Mouse (Mus musculus): ENCODE results near the gene H2afy.
"Not testable (repeated sequence)": the region's sequence is repeated elsewhere in the genome, so short reads cannot be mapped to it uniquely, and the experiment has no call there.

H2afy gene

DNA sequence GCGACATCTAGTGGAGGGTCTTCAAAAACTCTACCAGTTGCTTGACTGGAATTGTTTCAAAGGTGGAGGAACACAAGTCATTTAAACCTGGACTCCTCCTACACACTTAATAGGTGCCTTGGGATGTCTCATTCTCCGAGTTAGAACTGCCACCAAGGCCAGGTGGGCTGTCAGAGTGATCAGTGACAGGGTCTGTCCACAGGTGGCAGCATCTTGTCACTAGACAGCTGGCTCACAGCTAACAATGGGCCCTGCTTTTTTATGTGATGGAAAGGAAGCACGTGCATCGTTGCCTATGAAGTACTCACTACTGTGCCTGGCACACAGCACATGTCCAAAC, 63.9 kb downstream of the H2afy start:
- no peak for DNase-seq (ENCODE audit: extremely low read depth, low read depth)

DNA sequence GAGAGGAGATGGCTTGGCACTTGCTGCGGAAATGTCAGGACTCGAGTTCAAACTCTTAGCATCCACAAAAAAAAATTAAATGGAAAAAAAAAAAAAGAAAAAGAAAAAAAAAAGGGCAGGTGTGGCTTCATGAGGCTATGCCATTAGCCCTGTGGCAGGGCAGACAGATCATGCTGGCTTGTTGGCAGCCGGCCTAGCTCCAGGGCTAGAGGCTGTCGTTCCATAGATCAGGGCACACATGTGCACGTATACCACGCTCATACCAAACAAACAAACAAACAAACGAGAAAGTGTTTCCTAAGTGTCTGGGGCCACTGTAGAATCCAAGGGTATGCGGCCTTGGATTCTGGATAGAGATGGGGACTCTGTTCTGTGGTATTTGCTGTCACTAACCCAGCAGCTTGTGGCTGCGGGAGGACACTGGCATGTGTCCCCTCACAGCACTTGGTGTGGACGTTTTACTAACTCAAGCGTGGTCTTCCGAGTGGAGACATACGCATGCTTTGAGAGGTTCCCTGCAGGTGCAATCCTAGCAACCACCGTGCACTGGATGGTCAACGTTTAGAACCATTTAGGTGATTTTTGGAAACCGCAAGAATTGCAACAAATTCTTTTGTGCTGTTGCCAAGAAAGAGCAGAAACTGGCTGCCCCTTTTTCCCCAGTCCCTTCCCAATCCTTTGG, 64.4 kb downstream of the H2afy start:
- no peak for DNase-seq (ENCODE audit: extremely low read depth, low read depth)

DNA sequence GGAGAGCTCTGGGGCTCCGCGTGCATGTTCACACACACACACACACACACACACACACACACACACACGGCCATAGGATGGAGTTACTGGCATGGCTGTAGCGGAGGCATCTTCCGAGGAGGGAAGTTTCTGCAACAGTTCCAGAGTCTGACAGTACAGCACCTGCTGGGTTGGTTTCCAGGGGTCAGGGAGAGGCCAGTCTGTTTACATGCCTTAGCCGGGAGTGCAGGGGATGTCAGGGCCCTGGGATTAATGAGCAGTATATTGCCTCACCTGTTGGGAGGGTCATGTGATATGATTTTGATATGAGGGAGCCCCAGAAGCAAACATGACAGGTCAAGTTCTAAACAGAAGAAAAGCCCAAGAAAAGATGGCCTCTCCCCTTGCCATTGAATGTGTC, 66.5 kb downstream of the H2afy start:
- no peak for DNase-seq (ENCODE audit: extremely low read depth, low read depth)

GRCm38 (mm10) chr13:56068517-56068916, 67.6 kb downstream of the H2afy start:
- DNase-seq (ENCODE audit: extremely low read depth, low read depth), result no peak

DNA sequence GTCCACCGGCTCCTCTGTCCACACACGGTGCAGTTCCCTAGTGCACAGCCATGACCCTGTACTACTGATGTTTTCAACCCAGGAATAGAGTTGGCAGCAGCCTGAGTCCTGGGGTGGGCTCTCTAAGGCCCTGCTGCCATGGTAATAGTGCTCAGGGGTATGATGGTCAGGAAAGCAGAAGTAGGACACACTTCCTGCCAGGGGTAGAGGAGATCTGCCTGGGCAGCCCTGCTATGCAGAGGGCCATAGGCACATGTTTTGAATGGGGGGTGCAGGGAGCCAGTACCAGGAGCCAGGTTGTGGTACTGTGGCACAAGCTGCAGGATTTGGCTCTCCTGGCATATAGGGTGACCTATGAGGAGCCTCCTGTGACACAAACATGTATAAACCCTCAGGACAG, 69.3 kb downstream of the H2afy start:
- no peak for DNase-seq (ENCODE audit: extremely low read depth, low read depth)

- DNase-seq (ENCODE audit: extremely low read depth, low read depth), result no peak
These were observed 70.0 kb downstream of the H2afy start for GRCm38 (mm10) chr13:56066152-56066551.

GRCm38 (mm10) chr13:56057761-56058160, 78.4 kb downstream of the H2afy start:
- DNase-seq (ENCODE audit: extremely low read depth, low read depth), result no peak

GRCm38 (mm10) chr13:56055720-56056119, 80.4 kb downstream of the H2afy start:
- DNase-seq (ENCODE audit: extremely low read depth, low read depth), result no peak

DNA sequence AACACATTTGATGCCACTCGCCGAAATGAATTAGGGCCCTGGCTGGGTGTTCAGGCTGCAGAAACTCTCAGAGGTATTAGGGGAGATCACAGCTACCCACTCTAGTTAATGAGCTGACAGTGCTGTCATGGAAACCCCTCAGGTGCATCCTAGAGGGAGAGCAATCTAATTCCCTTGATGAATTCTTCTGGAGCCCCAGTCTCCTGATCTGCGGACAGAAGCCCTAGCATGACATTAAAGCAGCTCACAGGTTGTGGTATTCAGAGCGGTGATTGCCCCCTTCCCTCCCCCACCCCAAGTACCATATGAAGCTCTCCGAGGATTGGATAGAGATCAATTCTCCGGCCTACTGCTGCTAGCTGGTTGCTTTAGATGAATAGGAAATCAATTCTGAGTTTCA, 82.1 kb downstream of the H2afy start:
- no peak for DNase-seq (ENCODE audit: extremely low read depth, low read depth)

- DNase-seq (ENCODE audit: extremely low read depth, low read depth), result no peak
These were observed 83.4 kb downstream of the H2afy start for GRCm38 (mm10) chr13:56052781-56053180.

DNA sequence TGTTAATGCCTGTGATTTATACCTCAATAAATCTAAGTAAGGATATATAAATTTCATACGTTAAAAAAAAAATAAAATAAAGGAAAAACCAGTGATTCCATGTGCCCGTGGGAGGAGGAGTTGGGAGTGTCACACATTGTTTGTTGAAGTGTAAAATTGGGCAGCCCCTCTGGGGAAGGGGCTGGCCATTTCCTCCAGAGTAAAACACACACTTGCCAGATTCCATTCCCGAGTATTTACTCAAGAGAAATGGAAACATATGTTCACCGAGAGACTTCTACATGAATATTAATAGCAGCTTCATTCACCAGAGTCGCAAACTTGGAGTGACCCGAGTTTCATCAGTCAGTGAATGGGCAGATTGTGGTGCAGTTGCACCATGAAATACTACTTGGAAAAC, 85.9 kb downstream of the H2afy start:
- DNase-seq (ENCODE audit: extremely low read depth, low read depth), result no peak

DNA sequence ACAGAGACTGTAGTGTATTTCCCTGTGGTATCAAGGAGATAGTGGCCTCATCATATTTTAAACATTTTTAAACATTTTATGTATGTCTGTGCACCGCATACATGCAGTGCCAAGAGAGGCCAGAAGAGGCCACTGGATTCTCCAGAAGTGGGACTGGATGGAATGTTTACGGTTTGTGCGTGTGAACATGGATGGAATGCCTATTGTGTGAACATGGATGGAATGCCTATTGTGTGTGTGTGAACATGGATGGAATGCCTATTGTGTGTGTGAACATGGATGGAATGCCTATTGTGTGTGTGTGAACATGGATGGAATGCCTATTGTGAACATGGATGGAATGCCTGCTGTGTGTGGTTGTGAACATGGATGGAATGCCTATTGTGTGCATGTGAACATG, 93.9 kb downstream of the H2afy start:
- DNase-seq (ENCODE audit: extremely low read depth, low read depth), result no peak

DNA sequence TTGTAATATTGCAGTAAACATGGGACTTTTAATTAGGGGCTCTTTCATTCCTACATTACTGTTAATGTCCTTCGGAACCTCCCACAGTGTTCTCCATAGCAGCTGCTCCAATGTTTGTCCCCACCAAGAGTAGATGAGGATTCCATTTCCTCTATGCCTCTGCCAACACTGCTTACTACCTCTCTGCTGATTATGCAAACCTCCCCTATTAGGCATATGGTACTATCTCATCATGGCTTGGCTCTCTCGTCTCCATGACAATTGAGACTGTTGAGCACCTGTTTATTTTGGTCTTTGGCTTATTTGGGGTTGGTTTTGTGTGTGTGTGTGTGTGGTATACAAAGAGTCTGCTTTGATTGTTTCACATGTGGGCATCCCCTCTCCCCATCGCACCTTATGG, 95.5 kb downstream of the H2afy start:
- no peak for DNase-seq (ENCODE audit: extremely low read depth, low read depth)

DNA sequence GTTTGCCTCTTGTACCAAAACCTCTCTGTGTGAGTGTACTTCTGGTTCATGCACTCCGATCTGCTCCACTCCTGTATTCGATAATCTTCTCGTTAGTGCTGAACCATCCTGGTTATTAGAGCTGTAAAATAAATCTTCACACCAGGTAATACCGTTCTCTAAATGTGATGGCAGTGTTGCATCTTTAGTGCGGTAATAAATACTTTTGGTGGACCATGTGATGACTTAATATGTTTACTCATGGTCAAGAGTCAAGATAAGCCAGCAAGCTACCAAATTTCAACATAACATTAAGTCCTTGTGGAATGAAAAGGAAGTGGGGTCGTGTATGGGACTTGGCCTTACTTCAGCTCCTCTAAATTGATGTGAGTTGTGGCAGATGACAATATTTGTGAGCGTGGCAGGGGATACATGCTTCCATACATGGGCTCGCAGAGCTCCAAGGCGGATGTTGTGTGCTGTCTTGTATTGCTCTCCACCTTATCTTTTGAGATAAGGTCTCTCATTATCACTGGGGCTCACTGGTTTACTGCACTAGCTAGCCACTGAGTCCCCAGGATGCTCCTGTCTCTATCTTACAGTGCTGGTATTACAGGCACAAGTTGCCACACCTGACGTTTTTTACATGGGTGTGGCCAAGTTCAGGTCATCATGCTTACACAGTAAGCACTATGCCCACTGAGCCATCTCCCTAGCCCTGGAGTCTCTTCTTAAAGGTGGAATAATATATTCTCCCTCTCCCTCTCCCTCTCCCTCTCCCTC, 96.4 kb downstream of the H2afy start:
- DNase-seq (ENCODE audit: extremely low read depth, low read depth), result no peak

DNA sequence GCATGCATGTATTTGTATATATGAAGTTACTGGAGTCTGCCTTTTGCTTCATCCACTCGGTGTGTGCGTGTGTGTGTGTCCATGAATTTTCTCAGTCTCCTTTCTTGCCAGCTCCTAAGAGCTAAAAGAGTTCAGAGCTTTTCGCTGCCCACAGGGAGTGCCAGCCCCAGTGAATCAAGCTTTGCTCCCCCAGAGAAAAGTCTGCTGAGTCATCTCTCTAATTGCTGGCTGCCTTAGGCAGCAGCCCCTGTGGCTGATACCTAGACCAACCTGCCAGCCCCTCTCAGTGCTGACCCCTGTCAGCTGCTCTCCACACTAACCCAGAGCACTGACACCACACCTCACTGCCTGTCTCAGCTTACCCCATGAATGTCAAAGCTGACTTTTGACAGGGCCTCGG, 107.2 kb downstream of the H2afy start:
- DNase-seq (ENCODE audit: extremely low read depth, low read depth), result no peak

- DNase-seq (ENCODE audit: extremely low read depth, low read depth), result not testable (repeated sequence)
These were observed 108.2 kb downstream of the H2afy start for GRCm38 (mm10) chr13:56027996-56028395.

GRCm38 (mm10) chr13:56026623-56027022, 109.5 kb downstream of the H2afy start:
- DNase-seq (ENCODE audit: extremely low read depth, low read depth), result no peak

DNA sequence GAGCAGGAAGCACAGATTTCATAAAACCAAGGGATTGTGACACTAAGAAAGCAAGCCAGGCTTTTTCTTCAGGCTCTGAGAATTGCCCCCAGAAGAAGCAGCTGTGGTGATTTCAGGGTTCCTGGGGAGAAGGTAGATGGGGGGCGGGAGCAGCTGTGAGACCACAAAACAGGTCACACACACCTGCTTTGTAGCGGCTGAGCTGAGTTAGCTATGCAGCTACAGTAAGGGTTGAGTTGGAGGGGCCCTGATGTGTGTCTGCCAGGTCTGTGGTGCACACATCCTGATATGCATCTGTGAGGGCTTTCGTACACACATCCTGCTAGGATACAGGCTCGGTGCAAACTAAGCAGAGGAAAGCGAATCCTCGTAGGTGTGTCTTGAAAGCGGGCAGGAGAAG, 110.1 kb downstream of the H2afy start:
- no peak for DNase-seq (ENCODE audit: extremely low read depth, low read depth)

DNA sequence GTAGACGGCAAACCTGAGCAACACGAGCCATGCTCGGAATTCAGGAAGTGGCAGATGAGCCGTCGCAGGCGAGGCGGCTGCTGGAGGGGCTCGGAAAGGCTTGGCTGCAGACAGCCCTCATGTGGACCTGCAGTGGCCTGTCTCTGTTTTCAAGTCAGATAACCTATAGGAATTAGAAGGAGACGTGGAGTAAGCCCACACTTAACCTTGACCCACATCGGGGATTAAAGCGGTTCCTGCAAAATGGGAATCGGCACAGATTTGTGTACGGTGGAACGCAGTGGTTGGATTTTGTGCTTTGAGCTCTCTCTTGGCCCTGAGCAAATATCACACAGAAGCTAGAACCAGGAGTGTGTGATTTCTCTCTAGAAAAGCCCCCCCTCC, 111.1 kb downstream of the H2afy start:
- no peak for DNase-seq (ENCODE audit: extremely low read depth, low read depth)

DNA sequence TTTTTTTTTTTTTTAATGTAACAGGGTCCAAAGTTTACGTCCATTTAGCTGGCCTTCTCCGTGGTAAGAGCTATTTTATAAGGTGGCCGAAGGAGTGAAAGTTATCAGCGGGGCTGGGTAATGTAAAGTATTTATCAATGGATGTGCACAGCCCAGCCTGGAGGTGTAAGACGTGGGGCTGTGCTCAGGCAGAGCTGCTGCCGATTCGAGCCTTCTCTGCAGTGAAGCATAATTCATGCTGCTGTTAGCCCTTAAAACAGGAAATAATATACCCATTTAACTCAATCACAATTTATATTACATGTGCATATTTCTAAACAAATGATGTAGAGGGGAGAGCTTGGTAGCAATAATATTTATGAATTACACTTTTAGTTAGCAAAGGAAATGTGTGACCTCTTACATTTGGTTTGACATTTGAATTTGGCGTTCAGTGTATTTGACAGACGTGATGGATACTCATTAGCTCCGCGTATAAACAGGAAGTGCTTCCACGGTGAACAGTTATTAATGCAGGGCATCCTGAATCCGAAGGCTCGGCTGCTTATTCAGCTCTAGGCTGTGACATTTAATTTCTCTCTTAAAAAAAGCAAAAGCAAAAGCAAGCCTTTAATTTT, 111.6 kb downstream of the H2afy start:
- no peak for DNase-seq (ENCODE audit: extremely low read depth, low read depth)
